Mouse (Mus musculus) adrenal gland, postnatal 4 days (tissue): ENCODE measurements around the gene Vmn2r2. TPM values are rescaled to one million over a fixed set of nuclear protein-coding genes. Genes with fewer than 3 reads are reported as not detected.

Experiments used
- DNase-seq, 2 experiments: peaks; one replicate each; pipeline ENCODE4 v3.0.0; 2021 to 2022; ENCODE audit warnings: low spot score in 2 of 2, mixed read lengths in 2 of 2
- long read RNA-seq, 2 experiments: library from polyadenylated mRNA; stranded (forward); transcript quantifications; one replicate each; pipeline ENCODE4 v2.0.0; 2021
- total RNA-seq, 2 experiments: library from RNA; stranded (reverse); gene quantifications; 2 replicates each; pipeline ENCODE4 v1.2.3; 2021

Vmn2r2 gene
- not detected for total RNA-seq
- long read RNA-seq, experiment 1: 0 reads
- long read RNA-seq, experiment 2: 0 reads

- DNase-seq: no peak
Measured at GRCm38 (mm10) chr3:64141878-64142508, at the start of gene Vmn2r2. TSS of gene Vmn2r2 (minus strand) at chr3:64141928.

- no peak for DNase-seq
Measured at GRCm38 (mm10) chr3:64113352-64114046, 28.2 kb downstream of the Vmn2r2 start.

- no peak for DNase-seq
Measured at GRCm38 (mm10) chr3:64112707-64113106, 29.0 kb downstream of the Vmn2r2 start.

GRCm38 (mm10) chr3:64081247-64081646 lies 60.5 kb downstream of the Vmn2r2 start, which contains the start of gene Vmn2r1:
TSS of gene Vmn2r1 (plus strand) at chr3:64081547.
- DNase-seq: no peak

Other genes starting within 250 kb of the Vmn2r2 start
- 1 to 10 TPM in 1 of 2 experiments, under 1 TPM in 1; 0.87 to 4.9 TPM for gene Plch1, start 242.5 kb downstream of the Vmn2r2 start, total RNA-seq
- gene E130311K13Rik, start 212.5 kb downstream of the Vmn2r2 start, total RNA-seq: 10 to 100 TPM; 14.3 to 15.1 TPM
- gene Slc33a1, start 177.2 kb downstream of the Vmn2r2 start, total RNA-seq: 10 to 100 TPM; 26.4 to 28.3 TPM
- gene Gmps, start 165.8 kb downstream of the Vmn2r2 start, total RNA-seq: 10 to 100 TPM; 34.3 to 35.1 TPM
- under 1 TPM; 0.34 to 0.65 TPM for gene Vmn2r1, start 60.4 kb downstream of the Vmn2r2 start, total RNA-seq
- gene Vmn2r3, start 147.8 kb upstream of the Vmn2r2 start, total RNA-seq: not detected